Mouse (Mus musculus) ES-Bruce4 (cell line): Measurements from ENCODE around the gene Tgfbi. TPM values are rescaled to one million over a fixed set of nuclear protein-coding genes. Genes with fewer than 3 reads are reported as not detected.

Source experiments
- H3K27ac ChIP-seq: 2 replicates; pipeline ENCODE4 v1.5.1; 2012; ENCODE audit warnings: low read length, inconsistent platforms; ENCODE audit not compliant: insufficient read depth
- H3K27me3 ChIP-seq: 2 replicates; pipeline ENCODE4 v1.6.1; 2012; ENCODE audit warnings: mild to moderate bottlenecking, low read length, inconsistent platforms; ENCODE audit not compliant: control insufficient read depth, poor library complexity, insufficient read depth, severe bottlenecking
- H3K36me3 ChIP-seq: 2 replicates; pipeline ENCODE4 v1.6.1; 2012; ENCODE audit warnings: inconsistent platforms, mild to moderate bottlenecking, low read length, moderate library complexity; ENCODE audit not compliant: control insufficient read depth, poor library complexity, insufficient read depth, severe bottlenecking
- H3K4me1 ChIP-seq: one replicate; pipeline ENCODE4 v1.8.1; 2011; ENCODE audit warnings: low read length; ENCODE audit not compliant: control insufficient read depth, insufficient read depth
- H3K4me3 ChIP-seq: 2 replicates; pipeline ENCODE4 v1.5.1; 2011; ENCODE audit warnings: low read depth, mild to moderate bottlenecking, low read length
- H3K9ac ChIP-seq: 2 replicates; pipeline ENCODE4 v1.6.1; 2012; ENCODE audit warnings: low read depth, mild to moderate bottlenecking, inconsistent platforms; ENCODE audit not compliant: poor library complexity, severe bottlenecking
- H3K9me3 ChIP-seq: replicated peaks from 2 replicates; pipeline ENCODE4 v1.6.1; 2012; ENCODE audit warnings: mild to moderate bottlenecking, low read length, inconsistent platforms; ENCODE audit not compliant: control insufficient read depth, poor library complexity, insufficient read depth, severe bottlenecking
- CTCF ChIP-seq: IDR thresholded peaks from one replicate; pipeline ENCODE4 v1.8.1; 2011; ENCODE audit warnings: low read depth, low read length
- EP300 ChIP-seq: IDR thresholded peaks from 2 replicates; pipeline ENCODE4 v1.6.1; 2011; ENCODE audit warnings: low read depth, low read length; ENCODE audit not compliant: insufficient read depth
- POLR2A ChIP-seq: IDR thresholded peaks from one replicate; pipeline ENCODE4 v1.8.1; 2011; ENCODE audit warnings: low read length; ENCODE audit not compliant: insufficient read depth
- polyA plus RNA-seq: library from polyadenylated mRNA; stranded (reverse); fragments of >200 nt; gene quantifications from 2 replicates; pipeline ENCODE4 v1.2.4, GENCODE M21; 2011; ENCODE audit warnings: low read depth; ENCODE audit not compliant: missing spikeins, insufficient read depth, insufficient read length

Tgfbi gene
- polyA plus RNA-seq, 1 experiment = 1.9 TPM

- Histone ChIP-seq H3K27me3 (no peaks in the 10 kb centered on the region), H3K27ac (no peak overlapping the region), H3K36me3 (no peaks in the 10 kb centered on the region), H3K9ac (no peak overlapping the region), H3K4me3 (no peak overlapping the region), H3K4me1 (no peaks in the 10 kb centered on the region), H3K9me3 (no peaks in the 10 kb centered on the region)
- TF ChIP-seq CTCF (no peak), POLR2A (no peak), EP300 (no peak)
Measured at GRCm38 (mm10) chr13:56644031-56644430, 34.7 kb downstream of the Tgfbi start.

GRCm38 (mm10) chr13:56645744-56646143 is 36.4 kb downstream of the Tgfbi start:
- Histone ChIP-seq H3K9ac (no peak overlapping the region), H3K36me3 (no peaks in the 10 kb centered on the region), H3K27me3 (no peaks in the 10 kb centered on the region), H3K9me3 (no peaks in the 10 kb centered on the region), H3K4me3 (no peak overlapping the region), H3K4me1 (no peaks in the 10 kb centered on the region), H3K27ac (no peak overlapping the region)
- TF ChIP-seq EP300 (no peak), CTCF (no peak), POLR2A (no peak)

GRCm38 (mm10) chr13:56647597-56648405 is 38.5 kb downstream of the Tgfbi start:
- no peak overlapping the region for H3K27ac ChIP-seq

GRCm38 (mm10) chr13:56650020-56650419 is 40.7 kb downstream of the Tgfbi start:
- Histone ChIP-seq H3K4me3 (no peak overlapping the region), H3K9me3 (no peaks in the 10 kb centered on the region), H3K36me3 (no peaks in the 10 kb centered on the region), H3K27me3 (no peaks in the 10 kb centered on the region), H3K27ac (no peak overlapping the region), H3K9ac (no peak overlapping the region), H3K4me1 (no peaks in the 10 kb centered on the region)
- TF ChIP-seq POLR2A (no peak), CTCF (no peak), EP300 (no peak)

More at GRCm38 (mm10) chr13:56647597-56648405, 38.5 kb downstream of the Tgfbi start:
- Histone ChIP-seq H3K4me3 (no peak overlapping the region), H3K27me3 (no peaks in the 10 kb centered on the region), H3K9me3 (no peaks in the 10 kb centered on the region), H3K9ac (no peak overlapping the region), H3K4me1 (no peaks in the 10 kb centered on the region), H3K36me3 (no peaks in the 10 kb centered on the region)
- TF ChIP-seq POLR2A (no peak), EP300 (peak; percentile 65; the same call in 1 of the 2 replicates)

GRCm38 (mm10) chr13:56652381-56652780 is 43.1 kb downstream of the Tgfbi start:
- H3K4me3 ChIP-seq = no peak overlapping the region
- no peaks in the 10 kb centered on the region for H3K36me3 ChIP-seq
- no peaks in the 10 kb centered on the region for H3K9me3 ChIP-seq
- H3K27ac ChIP-seq = no peak overlapping the region
- TF ChIP-seq EP300 (no peak), CTCF (no peak), POLR2A (no peak)
- no peaks in the 10 kb centered on the region for H3K4me1 ChIP-seq
- H3K9ac ChIP-seq = no peak overlapping the region
- H3K27me3 ChIP-seq = no peaks in the 10 kb centered on the region

GRCm38 (mm10) chr13:56654176-56654575 is 44.9 kb downstream of the Tgfbi start:
- H3K36me3 ChIP-seq = no peaks in the 10 kb centered on the region
- TF ChIP-seq POLR2A (no peak), CTCF (no peak), EP300 (no peak)
- H3K27ac ChIP-seq = no peak overlapping the region
- H3K4me1 ChIP-seq = no peaks in the 10 kb centered on the region
- H3K4me3 ChIP-seq = no peak overlapping the region
- H3K9me3 ChIP-seq = no peaks in the 10 kb centered on the region
- no peak overlapping the region for H3K9ac ChIP-seq
- no peaks in the 10 kb centered on the region for H3K27me3 ChIP-seq
